Mouse (Mus musculus): Measurements from ENCODE around the gene Sh3kbp1. TPM values are rescaled to one million over a fixed set of nuclear protein-coding genes. Genes with fewer than 3 reads are reported as not detected.

The Sh3kbp1 gene
- polyA plus RNA-seq, 1 experiment from 2014 or later: 52.3 TPM

DNA sequence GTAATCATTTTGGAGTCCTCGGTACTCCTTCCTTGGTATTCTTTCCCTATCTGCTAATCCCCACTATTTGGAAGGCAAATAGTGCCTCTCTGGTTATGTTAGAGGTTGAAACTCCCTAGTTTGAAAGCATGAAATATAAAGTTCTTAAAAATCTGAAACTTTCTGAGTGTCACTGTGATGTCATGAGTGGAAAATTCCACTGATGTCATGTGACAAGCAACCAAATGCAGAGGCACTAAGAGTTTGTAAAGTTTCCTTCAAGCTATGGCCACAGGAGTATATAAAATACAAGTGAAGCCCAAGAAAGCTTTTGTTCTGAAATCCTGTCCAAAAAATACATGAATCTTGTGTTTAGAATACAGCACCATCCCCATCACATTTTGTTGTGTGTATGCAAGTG is 94.3 kb downstream of the Sh3kbp1 start:
- Histone ChIP-seq H3K4me2 (ENCODE audit: low read length) (no peak overlapping the region), H3K27ac (ENCODE audit: low read length) (no peak overlapping the region), H3K4me1 (replicated peaks; ENCODE audit: control insufficient read depth, insufficient read depth, low read length) (no peaks in the 10 kb centered on the region), H3K9ac (replicated peaks; ENCODE audit: low read depth, low read length) (no peak overlapping the region), H3K9me3 (ENCODE audit: control insufficient read depth, low read length) (no peaks in the 10 kb centered on the region), H3K4me3 (replicated peaks; ENCODE audit: low read length) (no peak overlapping the region), H3K27me3 (replicated peaks; ENCODE audit: control insufficient read depth, insufficient read depth, low read length) (no peaks in the 10 kb centered on the region; the same call in 1 of the 2 replicates), H3K36me3 (ENCODE audit: control insufficient read depth, insufficient read depth) (no peaks in the 10 kb centered on the region)
- ATAC-seq: no peak
- 81% methylated on average over 1 of the region's 1 CpGs for WGBS

DNA sequence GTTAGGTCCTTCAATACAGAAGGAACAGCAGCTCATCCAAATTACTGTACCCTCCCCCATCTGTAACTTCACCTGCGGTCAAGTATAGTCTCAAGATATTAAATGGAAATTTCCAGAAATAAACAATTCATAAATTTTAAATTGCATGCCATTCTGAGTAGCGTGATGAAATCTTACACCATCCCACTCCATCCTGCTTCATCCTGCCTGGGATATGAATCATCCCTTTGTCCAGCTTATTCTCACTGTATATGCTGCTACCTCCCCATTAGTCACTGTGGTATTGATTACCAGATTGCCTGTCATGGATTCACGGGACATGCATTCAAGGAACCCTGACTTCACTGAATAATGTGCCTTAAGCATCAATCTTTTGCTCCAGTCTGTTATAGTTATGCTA is 104.3 kb downstream of the Sh3kbp1 start:
- peaks cover 6% of the 10 kb centered on the region for H3K4me1 ChIP-seq (replicated peaks; ENCODE audit: control insufficient read depth, insufficient read depth, low read length)
- H3K9ac ChIP-seq (replicated peaks; ENCODE audit: low read depth, low read length): no peak overlapping the region
- H3K9me3 ChIP-seq (ENCODE audit: control insufficient read depth, low read length): no peaks in the 10 kb centered on the region
- no peaks in the 10 kb centered on the region for H3K27me3 ChIP-seq (replicated peaks; ENCODE audit: control insufficient read depth, insufficient read depth, low read length)
- H3K4me3 ChIP-seq (replicated peaks; ENCODE audit: low read length): no peak overlapping the region
- no peak overlapping the region for H3K27ac ChIP-seq (ENCODE audit: low read length)
- 90% methylated on average over 3 of the region's 3 CpGs for whole genome bisulfite sequencing
- H3K4me2 ChIP-seq (ENCODE audit: low read length): no peak overlapping the region
- H3K36me3 ChIP-seq (ENCODE audit: control insufficient read depth, insufficient read depth): no peaks in the 10 kb centered on the region
- ATAC-seq: no peak

DNA sequence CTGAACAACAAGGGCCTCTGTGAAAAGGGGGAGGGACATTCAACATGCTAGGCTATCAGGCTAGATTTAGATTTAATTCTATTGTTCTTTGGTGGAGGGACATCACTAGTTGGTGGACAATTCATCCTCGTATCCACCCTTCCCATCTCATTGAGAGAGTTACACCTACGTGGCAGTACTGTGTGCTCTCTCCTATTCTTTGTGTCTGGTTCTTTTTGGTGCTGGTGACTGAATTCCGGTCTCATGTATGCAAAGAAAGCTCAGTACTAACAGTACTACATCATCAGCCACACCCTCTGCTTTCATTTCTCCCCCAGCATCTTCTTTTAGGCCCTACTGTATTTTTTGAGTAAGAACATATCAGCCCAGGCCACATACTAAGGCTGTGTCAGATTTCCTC is 105.8 kb downstream of the Sh3kbp1 start:
- 76% methylated on average over 3 of the region's 3 CpGs for WGBS
- no peaks in the 10 kb centered on the region for H3K9me3 ChIP-seq (ENCODE audit: control insufficient read depth, low read length)
- ATAC-seq: no peak
- peaks cover 6% of the 10 kb centered on the region for H3K4me1 ChIP-seq (replicated peaks; ENCODE audit: control insufficient read depth, insufficient read depth, low read length)
- H3K4me2 ChIP-seq (ENCODE audit: low read length): no peak overlapping the region
- no peak overlapping the region for H3K27ac ChIP-seq (ENCODE audit: low read length)
- no peak overlapping the region for H3K4me3 ChIP-seq (replicated peaks; ENCODE audit: low read length)
- no peak overlapping the region for H3K9ac ChIP-seq (replicated peaks; ENCODE audit: low read depth, low read length)
- H3K27me3 ChIP-seq (replicated peaks; ENCODE audit: control insufficient read depth, insufficient read depth, low read length): no peaks in the 10 kb centered on the region
- no peaks in the 10 kb centered on the region for H3K36me3 ChIP-seq (ENCODE audit: control insufficient read depth, insufficient read depth)

DNA sequence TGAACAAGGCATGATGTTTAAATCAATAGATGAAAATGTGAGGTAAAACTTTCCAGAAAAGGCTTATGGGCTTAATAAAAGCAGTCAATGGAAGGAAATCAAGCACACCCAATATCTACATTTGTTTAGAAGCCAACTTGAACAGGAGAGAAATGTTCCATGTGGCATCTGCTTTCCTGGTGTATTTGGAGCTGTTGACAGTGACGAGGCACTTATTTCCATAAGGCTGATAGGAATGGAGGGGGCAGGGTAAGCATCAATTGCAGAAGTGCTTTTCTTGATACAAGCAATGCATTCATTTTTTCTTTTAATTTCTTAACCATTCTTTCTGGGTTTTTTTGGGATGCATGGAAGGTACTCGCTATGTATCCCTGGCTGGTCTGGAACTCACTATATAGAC is 106.9 kb downstream of the Sh3kbp1 start:
- 70% methylated on average over 2 of the region's 2 CpGs for WGBS
- Histone ChIP-seq H3K4me3 (replicated peaks; ENCODE audit: low read length) (no peak overlapping the region), H3K27ac (ENCODE audit: low read length) (no peak overlapping the region), H3K4me2 (ENCODE audit: low read length) (no peak overlapping the region), H3K9ac (replicated peaks; ENCODE audit: low read depth, low read length) (no peak overlapping the region), H3K4me1 (replicated peaks; ENCODE audit: control insufficient read depth, insufficient read depth, low read length) (peaks cover 6% of the 10 kb centered on the region), H3K9me3 (ENCODE audit: control insufficient read depth, low read length) (no peaks in the 10 kb centered on the region), H3K36me3 (ENCODE audit: control insufficient read depth, insufficient read depth) (no peaks in the 10 kb centered on the region), H3K27me3 (replicated peaks; ENCODE audit: control insufficient read depth, insufficient read depth, low read length) (no peaks in the 10 kb centered on the region)
- peak; percentile 65; the same call in 1 of the 2 replicates for ATAC-seq

DNA sequence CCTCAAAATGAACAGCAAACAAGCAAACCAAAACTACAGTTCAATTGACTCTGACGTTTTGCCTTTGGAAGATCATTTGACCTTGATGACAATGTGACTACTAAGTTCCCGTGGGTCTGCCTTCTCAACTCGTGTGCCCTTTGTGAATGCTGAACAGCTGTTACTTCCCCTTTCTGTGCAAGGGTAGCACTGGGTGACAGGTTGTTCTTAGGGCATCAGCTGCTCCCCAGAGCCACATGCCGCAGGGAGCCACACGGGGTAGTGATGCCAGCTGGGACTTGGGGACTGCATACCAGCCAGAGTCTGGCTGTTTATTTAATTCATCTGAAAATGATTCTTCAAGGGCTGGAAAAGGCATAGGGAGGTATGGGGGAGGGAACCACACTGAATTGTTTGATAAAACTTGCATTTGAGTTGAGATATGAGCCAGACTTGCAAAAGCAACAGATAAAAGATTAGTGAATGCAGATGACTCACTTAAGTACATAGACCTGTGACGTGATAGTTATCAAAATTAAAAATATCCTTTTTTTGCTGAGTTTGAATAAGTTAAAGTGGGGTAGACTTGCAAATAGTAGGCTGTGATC is 108.5 kb downstream of the Sh3kbp1 start:
- WGBS: 53% methylated on average over 6 of the region's 6 CpGs
- 0 out of 2 replicates have a peak, but pooled peaks have one; percentile 55 for ATAC-seq

DNA sequence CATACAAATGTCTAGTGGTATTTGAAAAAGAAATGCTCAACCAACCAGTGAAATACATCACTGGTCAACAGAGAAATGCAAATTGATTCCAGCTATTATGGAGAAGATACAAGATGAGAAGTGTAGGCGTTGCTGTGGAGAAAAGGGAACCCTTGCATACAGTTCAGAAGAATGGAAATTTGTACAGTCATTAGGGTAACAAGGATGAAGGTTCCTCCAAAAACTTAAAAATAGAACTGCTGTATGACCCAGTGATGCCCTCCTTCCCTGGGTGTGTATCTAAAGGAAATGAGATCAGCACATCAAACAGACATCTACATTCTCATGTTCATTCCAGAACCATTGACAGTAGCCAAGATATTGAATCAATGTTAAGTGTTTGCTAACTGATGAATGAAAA is 110.3 kb downstream of the Sh3kbp1 start:
- 68% methylated on average over 1 of the region's 1 CpGs for whole genome bisulfite sequencing
- H3K9ac ChIP-seq (replicated peaks; ENCODE audit: low read depth, low read length): no peak overlapping the region
- no peak for ATAC-seq

More for the DNA sequence above, 108.5 kb downstream of the Sh3kbp1 start:
- no peak overlapping the region for H3K4me2 ChIP-seq (ENCODE audit: low read length)
- H3K9me3 ChIP-seq (ENCODE audit: control insufficient read depth, low read length): no peaks in the 10 kb centered on the region
- H3K36me3 ChIP-seq (ENCODE audit: control insufficient read depth, insufficient read depth): no peaks in the 10 kb centered on the region
- peaks cover 6% of the 10 kb centered on the region for H3K4me1 ChIP-seq (replicated peaks; ENCODE audit: control insufficient read depth, insufficient read depth, low read length)
- no peak overlapping the region for H3K4me3 ChIP-seq (replicated peaks; ENCODE audit: low read length)
- H3K9ac ChIP-seq (replicated peaks; ENCODE audit: low read depth, low read length): no peak overlapping the region
- H3K27me3 ChIP-seq (replicated peaks; ENCODE audit: control insufficient read depth, insufficient read depth, low read length): no peaks in the 10 kb centered on the region
- no peak overlapping the region for H3K27ac ChIP-seq (ENCODE audit: low read length)

DNA sequence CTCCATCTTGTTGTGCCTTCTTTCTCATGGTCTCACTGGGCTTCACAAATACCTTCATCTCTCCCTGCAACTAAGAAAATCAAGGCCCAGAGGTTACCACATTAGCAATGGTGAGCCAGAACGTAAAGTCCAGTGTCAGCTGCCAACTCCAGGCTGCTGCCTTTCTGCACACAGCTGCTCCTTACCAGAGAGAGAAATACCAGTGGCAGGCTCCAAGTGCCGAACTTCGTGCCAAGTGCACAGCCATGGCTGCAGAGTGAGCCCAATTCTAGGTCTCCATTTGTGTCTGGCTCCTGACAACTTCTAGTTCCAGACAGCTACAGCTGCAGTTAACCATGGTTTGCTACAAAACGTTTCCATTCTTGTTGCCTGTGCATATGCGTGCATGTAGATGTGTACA is 117.0 kb downstream of the Sh3kbp1 start:
- 37% methylated on average over 5 of the region's 5 CpGs for WGBS

More for the DNA sequence above, 110.3 kb downstream of the Sh3kbp1 start:
- Histone ChIP-seq H3K27ac (ENCODE audit: low read length) (no peak overlapping the region), H3K27me3 (replicated peaks; ENCODE audit: control insufficient read depth, insufficient read depth, low read length) (no peaks in the 10 kb centered on the region), H3K4me1 (replicated peaks; ENCODE audit: control insufficient read depth, insufficient read depth, low read length) (peaks cover 6% of the 10 kb centered on the region), H3K4me2 (ENCODE audit: low read length) (no peak overlapping the region), H3K36me3 (ENCODE audit: control insufficient read depth, insufficient read depth) (no peaks in the 10 kb centered on the region), H3K4me3 (replicated peaks; ENCODE audit: low read length) (no peak overlapping the region), H3K9me3 (ENCODE audit: control insufficient read depth, low read length) (no peaks in the 10 kb centered on the region)

DNA sequence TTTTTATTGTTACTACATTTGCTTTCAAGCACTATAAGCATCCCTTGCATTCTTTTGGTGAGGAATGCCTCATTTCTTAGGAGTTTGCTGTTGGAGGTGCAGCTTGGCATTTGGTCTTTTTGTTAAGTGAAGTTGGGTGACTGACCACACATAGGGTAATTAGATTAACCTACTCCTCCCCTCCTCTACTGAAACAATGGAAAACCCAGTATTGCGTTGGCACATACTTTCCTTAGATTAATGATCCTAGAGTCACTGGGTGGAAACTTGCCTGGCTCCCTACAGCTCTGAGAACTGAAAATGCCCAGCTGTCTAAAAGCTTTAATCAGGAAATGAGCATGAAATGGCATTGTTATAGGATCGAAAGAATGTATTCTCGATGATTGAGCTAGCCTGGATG is 117.5 kb downstream of the Sh3kbp1 start:
- H3K4me3 ChIP-seq (replicated peaks; ENCODE audit: low read length): no peak overlapping the region
- no peaks in the 10 kb centered on the region for H3K36me3 ChIP-seq (ENCODE audit: control insufficient read depth, insufficient read depth)
- H3K4me2 ChIP-seq (ENCODE audit: low read length): no peak overlapping the region
- no peaks in the 10 kb centered on the region for H3K27me3 ChIP-seq (replicated peaks; ENCODE audit: control insufficient read depth, insufficient read depth, low read length)
- H3K9ac ChIP-seq (replicated peaks; ENCODE audit: low read depth, low read length): no peak overlapping the region
- no peaks in the 10 kb centered on the region for H3K9me3 ChIP-seq (ENCODE audit: control insufficient read depth, low read length)
- H3K27ac ChIP-seq (ENCODE audit: low read length): no peak overlapping the region
- ATAC-seq: 0 out of 2 replicates have a peak, but pooled peaks have one; percentile 31
- peaks cover 4% of the 10 kb centered on the region; the same call in 1 of the 2 replicates for H3K4me1 ChIP-seq (replicated peaks; ENCODE audit: control insufficient read depth, insufficient read depth, low read length)
- WGBS: 37% methylated on average over 3 of the region's 3 CpGs

More for the DNA sequence above, 117.0 kb downstream of the Sh3kbp1 start:
- H3K27me3 ChIP-seq (replicated peaks; ENCODE audit: control insufficient read depth, insufficient read depth, low read length): no peaks in the 10 kb centered on the region
- H3K4me1 ChIP-seq (replicated peaks; ENCODE audit: control insufficient read depth, insufficient read depth, low read length): peaks cover 4% of the 10 kb centered on the region; the same call in 1 of the 2 replicates
- ATAC-seq: peak; percentile 71; the same call in 1 of the 2 replicates
- no peak overlapping the region for H3K4me3 ChIP-seq (replicated peaks; ENCODE audit: low read length)
- no peak overlapping the region for H3K27ac ChIP-seq (ENCODE audit: low read length)
- no peak overlapping the region for H3K4me2 ChIP-seq (ENCODE audit: low read length)
- no peaks in the 10 kb centered on the region for H3K36me3 ChIP-seq (ENCODE audit: control insufficient read depth, insufficient read depth)
- no peaks in the 10 kb centered on the region for H3K9me3 ChIP-seq (ENCODE audit: control insufficient read depth, low read length)
- H3K9ac ChIP-seq (replicated peaks; ENCODE audit: low read depth, low read length): no peak overlapping the region

DNA sequence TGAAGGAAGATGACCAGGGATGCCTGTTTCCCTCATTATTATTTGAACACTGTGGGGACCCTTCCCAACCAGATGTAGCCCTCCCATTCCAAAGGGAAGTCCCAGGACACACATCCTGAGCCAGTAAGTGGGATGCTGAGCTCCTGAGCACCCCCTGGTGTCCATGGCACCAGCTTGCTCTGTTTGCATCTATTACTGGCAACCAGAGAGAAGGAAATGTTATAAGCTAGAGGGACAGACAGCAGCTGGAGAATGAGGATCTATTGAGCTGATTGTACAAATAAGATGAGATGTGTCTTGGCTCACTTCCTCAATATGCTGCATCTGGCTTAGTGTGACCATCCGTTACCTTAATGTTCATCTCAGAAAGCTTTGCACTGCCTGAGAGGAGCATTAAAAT is 124.8 kb downstream of the Sh3kbp1 start:
- no peak overlapping the region for H3K4me3 ChIP-seq (replicated peaks; ENCODE audit: low read length)

DNA sequence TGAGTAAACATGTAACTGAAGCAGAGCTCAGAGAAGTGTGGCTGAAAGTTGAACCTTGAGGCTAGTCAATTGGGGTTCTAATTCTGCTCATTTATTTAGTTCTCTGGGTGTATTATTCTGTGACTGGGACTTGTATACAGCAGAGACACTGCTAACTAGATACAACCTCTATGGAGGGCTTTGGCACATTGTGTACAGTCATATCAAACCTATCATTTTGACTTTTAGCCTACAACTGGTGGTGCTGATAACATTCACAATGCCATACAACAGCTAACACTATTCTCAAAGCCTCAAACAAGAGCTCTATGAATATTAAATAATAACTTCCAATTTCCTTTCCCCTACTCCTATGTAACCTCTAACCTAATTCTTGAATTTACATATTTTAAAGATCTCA is 129.2 kb downstream of the Sh3kbp1 start:
- H3K9ac ChIP-seq (replicated peaks; ENCODE audit: low read depth, low read length): no peak overlapping the region
- H3K4me3 ChIP-seq (replicated peaks; ENCODE audit: low read length): no peak overlapping the region
- H3K4me2 ChIP-seq (ENCODE audit: low read length): no peak overlapping the region
- no peak overlapping the region for H3K27ac ChIP-seq (ENCODE audit: low read length)
- H3K4me1 ChIP-seq (replicated peaks; ENCODE audit: control insufficient read depth, insufficient read depth, low read length): no peaks in the 10 kb centered on the region
- H3K36me3 ChIP-seq (ENCODE audit: control insufficient read depth, insufficient read depth): no peaks in the 10 kb centered on the region
- ATAC-seq: no peak
- no peaks in the 10 kb centered on the region for H3K27me3 ChIP-seq (replicated peaks; ENCODE audit: control insufficient read depth, insufficient read depth, low read length)
- H3K9me3 ChIP-seq (ENCODE audit: control insufficient read depth, low read length): no peaks in the 10 kb centered on the region

More for the DNA sequence above, 124.8 kb downstream of the Sh3kbp1 start:
- Histone ChIP-seq H3K4me2 (ENCODE audit: low read length) (no peak overlapping the region), H3K9ac (replicated peaks; ENCODE audit: low read depth, low read length) (no peak overlapping the region), H3K27ac (ENCODE audit: low read length) (no peak overlapping the region), H3K27me3 (replicated peaks; ENCODE audit: control insufficient read depth, insufficient read depth, low read length) (no peaks in the 10 kb centered on the region), H3K4me1 (replicated peaks; ENCODE audit: control insufficient read depth, insufficient read depth, low read length) (no peaks in the 10 kb centered on the region), H3K9me3 (ENCODE audit: control insufficient read depth, low read length) (no peaks in the 10 kb centered on the region), H3K36me3 (ENCODE audit: control insufficient read depth, insufficient read depth) (no peaks in the 10 kb centered on the region)
- 86% methylated on average over 1 of the region's 1 CpGs for WGBS
- no peak for ATAC-seq
